Mouse (Mus musculus): ENCODE data around the gene Plcb1. TPM values are rescaled to one million over a fixed set of nuclear protein-coding genes. Genes with fewer than 3 reads are reported as not detected.

Plcb1 gene
- polyA plus RNA-seq, 1 experiment from 2014 or later: 7.9 TPM

- no peaks in the 10 kb centered on the region for H3K27me3 ChIP-seq (replicated peaks; ENCODE audit: control insufficient read depth, insufficient read depth, low read length)
- ATAC-seq (replicated peaks; ENCODE audit: low FRiP score) (no peak), DNase-seq (ENCODE audit: low spot score) (no peak)
- no peaks in the 10 kb centered on the region for H3K4me1 ChIP-seq (replicated peaks; ENCODE audit: control insufficient read depth, insufficient read depth, low read length)
- H3K36me3 ChIP-seq (ENCODE audit: control insufficient read depth, insufficient read depth, low read length): no peaks in the 10 kb centered on the region
- WGBS: 79% methylated on average over 2 of the region's 2 CpGs
- H3K4me3 ChIP-seq (ENCODE audit: low read depth, low read length): no peak overlapping the region
- H3K9ac ChIP-seq (ENCODE audit: low read depth, low read length): no peak overlapping the region
- H3K27ac ChIP-seq (ENCODE audit: low read depth, low read length): no peak overlapping the region
- no peaks in the 10 kb centered on the region for H3K9me3 ChIP-seq (ENCODE audit: control insufficient read depth, low read length)
- no peak overlapping the region for H3K4me2 ChIP-seq
Measured at GRCm38 (mm10) chr2:135397970-135398369, 612.1 kb downstream of the Plcb1 start.

GRCm38 (mm10) chr2:135399760-135400159, 613.9 kb downstream of the Plcb1 start:
- no peak for ATAC-seq (replicated peaks; ENCODE audit: low FRiP score)

GRCm38 (mm10) chr2:135402916-135403315, 617.0 kb downstream of the Plcb1 start:
- no peak for ATAC-seq (replicated peaks; ENCODE audit: low FRiP score)
- WGBS: 42% methylated on average over 1 of the region's 1 CpGs

More at GRCm38 (mm10) chr2:135399760-135400159, 613.9 kb downstream of the Plcb1 start:
- H3K4me2 ChIP-seq: no peak overlapping the region
- no peak overlapping the region for H3K27ac ChIP-seq (ENCODE audit: low read depth, low read length)
- no peaks in the 10 kb centered on the region for H3K36me3 ChIP-seq (ENCODE audit: control insufficient read depth, insufficient read depth, low read length)
- no peaks in the 10 kb centered on the region for H3K27me3 ChIP-seq (replicated peaks; ENCODE audit: control insufficient read depth, insufficient read depth, low read length)
- WGBS: 81% methylated on average over 6 of the region's 6 CpGs
- no peak overlapping the region for H3K4me3 ChIP-seq (ENCODE audit: low read depth, low read length)
- no peak for DNase-seq (ENCODE audit: low spot score)
- H3K9ac ChIP-seq (ENCODE audit: low read depth, low read length): no peak overlapping the region
- no peaks in the 10 kb centered on the region for H3K9me3 ChIP-seq (ENCODE audit: control insufficient read depth, low read length)
- H3K4me1 ChIP-seq (replicated peaks; ENCODE audit: control insufficient read depth, insufficient read depth, low read length): no peaks in the 10 kb centered on the region

GRCm38 (mm10) chr2:135403344-135403743, 617.5 kb downstream of the Plcb1 start:
- H3K36me3 ChIP-seq (ENCODE audit: control insufficient read depth, insufficient read depth, low read length): no peaks in the 10 kb centered on the region
- no peak overlapping the region for H3K9ac ChIP-seq (ENCODE audit: low read depth, low read length)
- no peak overlapping the region for H3K27ac ChIP-seq (ENCODE audit: low read depth, low read length)
- no peaks in the 10 kb centered on the region for H3K4me1 ChIP-seq (replicated peaks; ENCODE audit: control insufficient read depth, insufficient read depth, low read length)
- ATAC-seq (replicated peaks; ENCODE audit: low FRiP score): no peak
- DNase-seq (ENCODE audit: low spot score): no peak
- H3K4me2 ChIP-seq: no peak overlapping the region
- no peaks in the 10 kb centered on the region for H3K27me3 ChIP-seq (replicated peaks; ENCODE audit: control insufficient read depth, insufficient read depth, low read length)
- H3K4me3 ChIP-seq (ENCODE audit: low read depth, low read length): no peak overlapping the region
- WGBS: 88% methylated on average over 6 of the region's 6 CpGs
- H3K9me3 ChIP-seq (ENCODE audit: control insufficient read depth, low read length): no peaks in the 10 kb centered on the region

More at GRCm38 (mm10) chr2:135402916-135403315, 617.0 kb downstream of the Plcb1 start:
- Histone ChIP-seq H3K4me1 (replicated peaks; ENCODE audit: control insufficient read depth, insufficient read depth, low read length) (no peaks in the 10 kb centered on the region), H3K4me2 (no peak overlapping the region), H3K9ac (ENCODE audit: low read depth, low read length) (no peak overlapping the region), H3K27me3 (replicated peaks; ENCODE audit: control insufficient read depth, insufficient read depth, low read length) (no peaks in the 10 kb centered on the region), H3K27ac (ENCODE audit: low read depth, low read length) (no peak overlapping the region), H3K36me3 (ENCODE audit: control insufficient read depth, insufficient read depth, low read length) (no peaks in the 10 kb centered on the region), H3K9me3 (ENCODE audit: control insufficient read depth, low read length) (no peaks in the 10 kb centered on the region), H3K4me3 (ENCODE audit: low read depth, low read length) (no peak overlapping the region)
- DNase-seq (ENCODE audit: low spot score): no peak

GRCm38 (mm10) chr2:135404095-135404494, 618.2 kb downstream of the Plcb1 start:
- ATAC-seq (replicated peaks; ENCODE audit: low FRiP score): no peak

GRCm38 (mm10) chr2:135409418-135410097, 623.7 kb downstream of the Plcb1 start:
- DNase-seq (ENCODE audit: low spot score) (no peak), ATAC-seq (replicated peaks; ENCODE audit: low FRiP score) (no peak)
- no peak overlapping the region for H3K27ac ChIP-seq (ENCODE audit: low read depth, low read length)
- H3K27me3 ChIP-seq (replicated peaks; ENCODE audit: control insufficient read depth, insufficient read depth, low read length): no peaks in the 10 kb centered on the region
- no peak overlapping the region for H3K9ac ChIP-seq (ENCODE audit: low read depth, low read length)
- WGBS: 64% methylated on average over 5 of the region's 5 CpGs
- no peak overlapping the region for H3K4me3 ChIP-seq (ENCODE audit: low read depth, low read length)
- H3K36me3 ChIP-seq (ENCODE audit: control insufficient read depth, insufficient read depth, low read length): no peaks in the 10 kb centered on the region
- no peaks in the 10 kb centered on the region for H3K9me3 ChIP-seq (ENCODE audit: control insufficient read depth, low read length)
- no peaks in the 10 kb centered on the region for H3K4me1 ChIP-seq (replicated peaks; ENCODE audit: control insufficient read depth, insufficient read depth, low read length)
- no peak overlapping the region for H3K4me2 ChIP-seq

More at GRCm38 (mm10) chr2:135404095-135404494, 618.2 kb downstream of the Plcb1 start:
- H3K4me2 ChIP-seq: no peak overlapping the region
- no peak overlapping the region for H3K9ac ChIP-seq (ENCODE audit: low read depth, low read length)
- no peaks in the 10 kb centered on the region for H3K36me3 ChIP-seq (ENCODE audit: control insufficient read depth, insufficient read depth, low read length)
- no peaks in the 10 kb centered on the region for H3K27me3 ChIP-seq (replicated peaks; ENCODE audit: control insufficient read depth, insufficient read depth, low read length)
- no peaks in the 10 kb centered on the region for H3K9me3 ChIP-seq (ENCODE audit: control insufficient read depth, low read length)
- DNase-seq (ENCODE audit: low spot score): no peak
- H3K4me3 ChIP-seq (ENCODE audit: low read depth, low read length): no peak overlapping the region
- no peaks in the 10 kb centered on the region for H3K4me1 ChIP-seq (replicated peaks; ENCODE audit: control insufficient read depth, insufficient read depth, low read length)
- no peak overlapping the region for H3K27ac ChIP-seq (ENCODE audit: low read depth, low read length)
- 87% methylated on average over 1 of the region's 1 CpGs for WGBS

GRCm38 (mm10) chr2:135411675-135412074, 625.8 kb downstream of the Plcb1 start:
- ATAC-seq (replicated peaks; ENCODE audit: low FRiP score): no peak
- H3K36me3 ChIP-seq (ENCODE audit: control insufficient read depth, insufficient read depth, low read length): no peaks in the 10 kb centered on the region
- H3K4me2 ChIP-seq: no peak overlapping the region
- no peak overlapping the region for H3K9ac ChIP-seq (ENCODE audit: low read depth, low read length)
- no peaks in the 10 kb centered on the region for H3K27me3 ChIP-seq (replicated peaks; ENCODE audit: control insufficient read depth, insufficient read depth, low read length)
- no peak overlapping the region for H3K4me3 ChIP-seq (ENCODE audit: low read depth, low read length)
- 38% methylated on average over 2 of the region's 2 CpGs for whole genome bisulfite sequencing
- no peak overlapping the region for H3K27ac ChIP-seq (ENCODE audit: low read depth, low read length)
- no peak for DNase-seq (ENCODE audit: low spot score)
- H3K9me3 ChIP-seq (ENCODE audit: control insufficient read depth, low read length): no peaks in the 10 kb centered on the region
- H3K4me1 ChIP-seq (replicated peaks; ENCODE audit: control insufficient read depth, insufficient read depth, low read length): no peaks in the 10 kb centered on the region

GRCm38 (mm10) chr2:135415137-135415536, 629.3 kb downstream of the Plcb1 start:
- H3K4me1 ChIP-seq (replicated peaks; ENCODE audit: control insufficient read depth, insufficient read depth, low read length): no peaks in the 10 kb centered on the region
- no peak overlapping the region for H3K27ac ChIP-seq (ENCODE audit: low read depth, low read length)
- no peak overlapping the region for H3K4me2 ChIP-seq
- no peak overlapping the region for H3K9ac ChIP-seq (ENCODE audit: low read depth, low read length)
- H3K9me3 ChIP-seq (ENCODE audit: control insufficient read depth, low read length): no peaks in the 10 kb centered on the region
- DNase-seq (ENCODE audit: low spot score) (no peak), ATAC-seq (replicated peaks; ENCODE audit: low FRiP score) (no peak)
- no peaks in the 10 kb centered on the region for H3K27me3 ChIP-seq (replicated peaks; ENCODE audit: control insufficient read depth, insufficient read depth, low read length)
- 62% methylated on average over 4 of the region's 4 CpGs for WGBS
- no peak overlapping the region for H3K4me3 ChIP-seq (ENCODE audit: low read depth, low read length)
- H3K36me3 ChIP-seq (ENCODE audit: control insufficient read depth, insufficient read depth, low read length): no peaks in the 10 kb centered on the region

- WGBS: 73% methylated on average over 5 of the region's 5 CpGs
- Histone ChIP-seq H3K27me3 (replicated peaks; ENCODE audit: control insufficient read depth, insufficient read depth, low read length) (no peaks in the 10 kb centered on the region), H3K9me3 (ENCODE audit: control insufficient read depth, low read length) (no peaks in the 10 kb centered on the region), H3K36me3 (ENCODE audit: control insufficient read depth, insufficient read depth, low read length) (no peaks in the 10 kb centered on the region), H3K4me3 (ENCODE audit: low read depth, low read length) (no peak overlapping the region), H3K4me2 (no peak overlapping the region), H3K9ac (ENCODE audit: low read depth, low read length) (no peak overlapping the region), H3K27ac (ENCODE audit: low read depth, low read length) (no peak overlapping the region), H3K4me1 (replicated peaks; ENCODE audit: control insufficient read depth, insufficient read depth, low read length) (no peaks in the 10 kb centered on the region)
- ATAC-seq (replicated peaks; ENCODE audit: low FRiP score) (no peak), DNase-seq (ENCODE audit: low spot score) (no peak)
Measured at GRCm38 (mm10) chr2:135419301-135419700, 633.4 kb downstream of the Plcb1 start.

All from liver, embryonic 11.5 days (tissue).